Mouse (Mus musculus): ENCODE measurements around the gene Cep250. TPM values are rescaled to one million over a fixed set of nuclear protein-coding genes. Genes with fewer than 3 reads are reported as not detected.

Gene Cep250
- polyA plus RNA-seq, 1 experiment from 2014 or later: 6.6 TPM

GRCm38 (mm10) chr2:155941697-155942442 is 14.4 kb upstream of the Cep250 start:
- H3K9ac ChIP-seq (ENCODE audit: low read depth, low read length): no peak overlapping the region
- no peak overlapping the region for H3K27ac ChIP-seq (ENCODE audit: low read length)
- H3K4me1 ChIP-seq (ENCODE audit: control insufficient read depth, low read depth, low read length): peaks cover 6% of the 10 kb centered on the region
- WGBS (ENCODE audit: insufficient replicate concordance): 86% methylated on average over 40 of the region's 40 CpGs
- no peak overlapping the region for H3K4me3 ChIP-seq (ENCODE audit: low read depth, low read length)
- no peak overlapping the region for H3K4me2 ChIP-seq (ENCODE audit: low read depth, low read length)
- no peaks in the 10 kb centered on the region for H3K36me3 ChIP-seq (ENCODE audit: control insufficient read depth, insufficient read depth)
- ATAC-seq (ENCODE audit: low read depth): no peak
- H3K9me3 ChIP-seq (replicated peaks; ENCODE audit: control insufficient read depth, low read length): no peaks in the 10 kb centered on the region
- no peaks in the 10 kb centered on the region for H3K27me3 ChIP-seq (ENCODE audit: control insufficient read depth, insufficient read depth, low read depth, low read length)

DNA sequence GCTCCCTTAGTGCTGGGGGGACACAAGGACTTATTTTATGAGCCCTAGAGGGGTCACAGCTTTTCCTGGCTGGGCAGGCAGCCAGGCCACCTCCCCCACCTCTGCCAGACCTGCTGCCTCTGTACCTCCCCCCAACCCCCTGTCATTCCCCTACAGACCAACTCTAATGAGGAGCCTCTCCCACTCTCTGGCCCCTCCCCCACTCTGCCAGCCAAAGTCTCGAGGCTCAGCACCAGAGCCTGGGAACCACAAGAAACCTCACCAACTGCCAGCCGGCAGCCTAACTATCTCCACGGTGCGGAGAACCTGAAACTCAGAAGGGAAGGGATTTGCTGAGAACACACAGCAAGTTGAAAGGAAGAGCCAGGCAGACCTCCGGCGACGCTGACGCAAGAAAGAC is 12.8 kb upstream of the Cep250 start:
- H3K36me3 ChIP-seq (ENCODE audit: control insufficient read depth, insufficient read depth): no peaks in the 10 kb centered on the region
- no peak overlapping the region for H3K27ac ChIP-seq (ENCODE audit: low read length)
- no peak overlapping the region for H3K9ac ChIP-seq (ENCODE audit: low read depth, low read length)
- H3K4me1 ChIP-seq (ENCODE audit: control insufficient read depth, low read depth, low read length): peaks cover 16% of the 10 kb centered on the region
- H3K4me3 ChIP-seq (ENCODE audit: low read depth, low read length): no peak overlapping the region
- peak overlapping the region; percentile 2; the same call in 1 of the 2 replicates for H3K4me2 ChIP-seq (ENCODE audit: low read depth, low read length)
- 15% methylated on average over 8 of the region's 8 CpGs for WGBS (ENCODE audit: insufficient replicate concordance)
- no peaks in the 10 kb centered on the region for H3K27me3 ChIP-seq (ENCODE audit: control insufficient read depth, insufficient read depth, low read depth, low read length)
- no peak for ATAC-seq (ENCODE audit: low read depth)
- no peaks in the 10 kb centered on the region for H3K9me3 ChIP-seq (replicated peaks; ENCODE audit: control insufficient read depth, low read length)

GRCm38 (mm10) chr2:155944685-155945084 is 11.6 kb upstream of the Cep250 start:
- Histone ChIP-seq H3K4me2 (ENCODE audit: low read depth, low read length) (no peak overlapping the region), H3K36me3 (ENCODE audit: control insufficient read depth, insufficient read depth) (no peaks in the 10 kb centered on the region), H3K27me3 (ENCODE audit: control insufficient read depth, insufficient read depth, low read depth, low read length) (no peaks in the 10 kb centered on the region), H3K9me3 (replicated peaks; ENCODE audit: control insufficient read depth, low read length) (no peaks in the 10 kb centered on the region), H3K27ac (ENCODE audit: low read length) (no peak overlapping the region), H3K4me1 (ENCODE audit: control insufficient read depth, low read depth, low read length) (peaks cover 16% of the 10 kb centered on the region), H3K4me3 (ENCODE audit: low read depth, low read length) (no peak overlapping the region), H3K9ac (ENCODE audit: low read depth, low read length) (no peak overlapping the region)
- WGBS (ENCODE audit: insufficient replicate concordance): 74% methylated on average over 4 of the region's 4 CpGs
- no peak for ATAC-seq (ENCODE audit: low read depth)

DNA sequence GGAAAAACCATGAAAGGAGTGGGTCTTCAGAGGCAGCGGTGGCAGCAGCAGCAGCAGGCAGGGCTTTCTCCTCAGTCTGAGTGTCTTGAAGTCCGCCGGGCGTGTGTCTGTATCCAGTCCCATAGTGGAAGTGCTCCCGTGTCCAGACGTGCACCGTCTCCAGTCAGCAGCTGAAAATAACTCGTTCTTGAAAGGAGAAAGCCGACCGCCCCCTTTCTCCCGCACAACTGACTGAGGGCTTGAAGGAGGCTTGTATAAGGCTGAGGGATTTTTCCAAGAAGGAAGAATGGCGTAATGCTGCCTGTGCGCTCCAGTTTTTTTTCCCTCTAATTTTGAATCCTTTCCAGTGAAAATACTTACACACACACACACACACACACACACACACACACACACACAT is 11.1 kb upstream of the Cep250 start, which contains the start of gene Gdf5:
TSS of gene Gdf5 (minus strand) at position 244 of the 400 bp plus-strand sequence.
- H3K4me2 ChIP-seq (ENCODE audit: low read depth, low read length): no peak within 1 kb of the TSS
- no peak for ATAC-seq (ENCODE audit: low read depth)

GRCm38 (mm10) chr2:155945580-155945979 is 10.7 kb upstream of the Cep250 start:
- Histone ChIP-seq H3K9me3 (replicated peaks; ENCODE audit: control insufficient read depth, low read length) (no peaks in the 10 kb centered on the region), H3K27ac (ENCODE audit: low read length) (no peak overlapping the region), H3K4me2 (ENCODE audit: low read depth, low read length) (no peak overlapping the region), H3K9ac (ENCODE audit: low read depth, low read length) (no peak overlapping the region), H3K4me3 (ENCODE audit: low read depth, low read length) (no peak overlapping the region), H3K27me3 (ENCODE audit: control insufficient read depth, insufficient read depth, low read depth, low read length) (no peaks in the 10 kb centered on the region), H3K36me3 (ENCODE audit: control insufficient read depth, insufficient read depth) (no peaks in the 10 kb centered on the region), H3K4me1 (ENCODE audit: control insufficient read depth, low read depth, low read length) (peaks cover 16% of the 10 kb centered on the region)
- ATAC-seq (ENCODE audit: low read depth): no peak
- WGBS (ENCODE audit: insufficient replicate concordance): 79% methylated on average over 5 of the region's 5 CpGs

More for the DNA sequence above, 11.1 kb upstream of the Cep250 start, which contains the start of gene Gdf5:
- 78% methylated on average over 13 of the region's 13 CpGs for WGBS (ENCODE audit: insufficient replicate concordance)
- no peak within 1 kb of the TSS for H3K4me3 ChIP-seq (ENCODE audit: low read depth, low read length)
- peaks cover 16% of the 10 kb centered on the region for H3K4me1 ChIP-seq (ENCODE audit: control insufficient read depth, low read depth, low read length)
- H3K9ac ChIP-seq (ENCODE audit: low read depth, low read length): no peak within 1 kb of the TSS
- no peaks in the 10 kb centered on the region for H3K27me3 ChIP-seq (ENCODE audit: control insufficient read depth, insufficient read depth, low read depth, low read length)
- H3K36me3 ChIP-seq (ENCODE audit: control insufficient read depth, insufficient read depth): no peaks in the 10 kb centered on the region
- no peak within 1 kb of the TSS for H3K27ac ChIP-seq (ENCODE audit: low read length)
- no peaks in the 10 kb centered on the region for H3K9me3 ChIP-seq (replicated peaks; ENCODE audit: control insufficient read depth, low read length)

DNA sequence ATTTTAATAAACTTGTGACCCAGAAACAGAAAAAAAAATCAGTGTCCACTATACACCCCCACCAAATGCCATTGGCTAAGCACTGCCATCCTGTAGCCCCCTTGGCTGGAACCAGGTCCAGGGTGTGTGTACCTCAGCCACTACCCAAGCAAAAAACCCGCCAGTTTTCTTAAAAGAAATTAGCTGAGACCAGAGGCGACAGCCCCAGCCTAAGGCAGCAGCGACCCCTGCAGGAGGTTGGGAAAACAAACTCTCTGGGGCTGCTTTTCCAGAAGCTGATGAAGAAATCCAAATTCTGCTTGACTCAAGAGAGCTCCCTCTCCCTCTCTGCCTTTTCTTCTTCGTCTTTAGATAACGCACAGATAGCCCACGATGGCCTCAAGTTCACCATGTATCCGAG is 10.2 kb upstream of the Cep250 start:
- H3K9me3 ChIP-seq (replicated peaks; ENCODE audit: control insufficient read depth, low read length): no peaks in the 10 kb centered on the region
- H3K27ac ChIP-seq (ENCODE audit: low read length): no peak overlapping the region
- H3K4me3 ChIP-seq (ENCODE audit: low read depth, low read length): no peak overlapping the region
- no peak overlapping the region for H3K9ac ChIP-seq (ENCODE audit: low read depth, low read length)
- peaks cover 16% of the 10 kb centered on the region for H3K4me1 ChIP-seq (ENCODE audit: control insufficient read depth, low read depth, low read length)
- no peaks in the 10 kb centered on the region for H3K36me3 ChIP-seq (ENCODE audit: control insufficient read depth, insufficient read depth)
- 2% methylated on average over 7 of the region's 7 CpGs for WGBS (ENCODE audit: insufficient replicate concordance)
- H3K27me3 ChIP-seq (ENCODE audit: control insufficient read depth, insufficient read depth, low read depth, low read length): no peaks in the 10 kb centered on the region
- 0 out of 2 replicates have a peak, but pooled peaks have one; percentile 20 for ATAC-seq (ENCODE audit: low read depth)
- no peak overlapping the region for H3K4me2 ChIP-seq (ENCODE audit: low read depth, low read length)

DNA sequence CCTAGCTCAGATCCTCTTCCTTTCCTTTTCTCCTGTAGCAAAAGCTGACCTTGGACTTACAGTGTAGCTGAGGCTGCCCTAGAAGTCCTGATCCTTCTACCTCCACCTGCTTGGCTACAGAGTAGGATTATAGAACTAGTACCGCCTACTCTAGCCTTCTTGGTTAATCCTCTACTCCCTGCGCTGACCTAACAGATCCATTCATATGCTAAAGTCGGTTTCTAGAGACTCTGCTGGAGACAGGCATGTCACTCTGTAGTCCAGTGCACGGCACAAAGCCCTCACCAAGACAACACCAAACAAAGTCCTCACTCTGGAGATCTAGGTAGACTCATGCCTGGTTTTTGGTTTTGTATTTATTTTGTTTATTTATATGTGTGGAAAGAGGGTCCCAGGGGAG is 9.8 kb upstream of the Cep250 start:
- no peak overlapping the region for H3K9ac ChIP-seq (ENCODE audit: low read depth, low read length)
- ATAC-seq (ENCODE audit: low read depth): no peak

DNA sequence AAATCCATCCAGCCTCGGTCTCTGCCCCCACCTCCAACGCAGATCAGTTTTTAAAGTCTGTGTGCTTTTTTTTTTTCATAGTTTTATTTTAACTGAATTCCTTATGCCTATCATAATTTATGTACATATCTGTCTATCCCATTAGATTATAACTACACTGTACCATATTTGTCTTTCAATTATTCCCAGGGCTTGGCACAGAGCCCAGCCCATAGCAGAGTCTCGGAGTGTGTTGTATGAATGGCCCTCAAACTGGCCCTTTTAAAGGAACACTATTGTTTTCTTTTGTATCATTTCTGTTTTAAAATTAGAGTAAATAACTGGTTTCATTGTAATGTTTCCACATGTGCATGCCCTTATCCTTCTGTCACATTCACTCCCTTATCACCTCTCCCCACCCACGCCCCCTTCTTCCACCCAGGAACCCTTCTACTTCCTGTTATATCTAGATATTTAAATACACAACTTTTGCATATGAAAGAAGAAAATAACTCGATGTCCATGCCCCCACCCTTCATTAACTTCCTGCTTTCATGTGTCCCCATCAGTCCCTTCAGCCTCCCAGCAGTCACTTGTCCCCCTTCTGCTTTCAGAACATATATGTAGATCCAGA is 8.8 kb upstream of the Cep250 start:
- Histone ChIP-seq H3K27me3 (ENCODE audit: control insufficient read depth, insufficient read depth, low read depth, low read length) (no peaks in the 10 kb centered on the region), H3K9ac (ENCODE audit: low read depth, low read length) (no peak overlapping the region), H3K36me3 (ENCODE audit: control insufficient read depth, insufficient read depth) (no peaks in the 10 kb centered on the region), H3K27ac (ENCODE audit: low read length) (peak overlapping the region; percentile 61), H3K9me3 (replicated peaks; ENCODE audit: control insufficient read depth, low read length) (no peaks in the 10 kb centered on the region), H3K4me1 (ENCODE audit: control insufficient read depth, low read depth, low read length) (peaks cover 16% of the 10 kb centered on the region), H3K4me2 (ENCODE audit: low read depth, low read length) (peak overlapping the region; percentile 31), H3K4me3 (ENCODE audit: low read depth, low read length) (no peak overlapping the region)
- 36% methylated on average over 5 of the region's 5 CpGs for WGBS (ENCODE audit: insufficient replicate concordance)
- peak; percentile 78 for ATAC-seq (ENCODE audit: low read depth)

More for the DNA sequence above, 9.8 kb upstream of the Cep250 start:
- H3K27ac ChIP-seq (ENCODE audit: low read length): peak overlapping the region; percentile 1; the same call in 1 of the 2 replicates
- no peak overlapping the region for H3K4me3 ChIP-seq (ENCODE audit: low read depth, low read length)
- peaks cover 16% of the 10 kb centered on the region for H3K4me1 ChIP-seq (ENCODE audit: control insufficient read depth, low read depth, low read length)
- 45% methylated on average over 4 of the region's 4 CpGs for WGBS (ENCODE audit: insufficient replicate concordance)
- H3K9me3 ChIP-seq (replicated peaks; ENCODE audit: control insufficient read depth, low read length): no peaks in the 10 kb centered on the region
- H3K27me3 ChIP-seq (ENCODE audit: control insufficient read depth, insufficient read depth, low read depth, low read length): no peaks in the 10 kb centered on the region
- H3K36me3 ChIP-seq (ENCODE audit: control insufficient read depth, insufficient read depth): no peaks in the 10 kb centered on the region
- no peak overlapping the region for H3K4me2 ChIP-seq (ENCODE audit: low read depth, low read length)

GRCm38 (mm10) chr2:155949362-155949761 is 6.9 kb upstream of the Cep250 start:
- Histone ChIP-seq H3K36me3 (ENCODE audit: control insufficient read depth, insufficient read depth) (no peaks in the 10 kb centered on the region), H3K4me1 (ENCODE audit: control insufficient read depth, low read depth, low read length) (peaks cover 16% of the 10 kb centered on the region), H3K4me2 (ENCODE audit: low read depth, low read length) (no peak overlapping the region), H3K27ac (ENCODE audit: low read length) (no peak overlapping the region), H3K9me3 (replicated peaks; ENCODE audit: control insufficient read depth, low read length) (no peaks in the 10 kb centered on the region), H3K9ac (ENCODE audit: low read depth, low read length) (no peak overlapping the region), H3K4me3 (ENCODE audit: low read depth, low read length) (no peak overlapping the region), H3K27me3 (ENCODE audit: control insufficient read depth, insufficient read depth, low read depth, low read length) (no peaks in the 10 kb centered on the region)
- WGBS (ENCODE audit: insufficient replicate concordance): 67% methylated on average over 6 of the region's 6 CpGs
- no peak for ATAC-seq (ENCODE audit: low read depth)

All from liver, embryonic 16.5 days (tissue).